Mouse (Mus musculus) megakaryocyte, embryonic 14.5 days (primary cell): ENCODE data around the gene Lca5l.

Experiments
- FLI1 ChIP-seq: IDR thresholded peaks from 2 replicates; pipeline ENCODE4 v1.6.1; 2012; ENCODE audit warnings: low read length, inconsistent platforms, mixed read lengths
- GATA1 ChIP-seq: IDR thresholded peaks from 3 replicates; pipeline ENCODE4 v1.6.1; 2012; ENCODE audit warnings: mixed read lengths, low read length, inconsistent platforms, borderline replicate concordance

GRCm38 (mm10) chr16:96114729-96115128 is 77.3 kb downstream of the Lca5l start:
- no peak for TF ChIP-seq GATA1
- no peak for TF ChIP-seq FLI1
